Mouse (Mus musculus) hindbrain, embryonic 15.5 days (tissue): ENCODE results near the gene Rbm38. TPM values are rescaled to one million over a fixed set of nuclear protein-coding genes. Genes with fewer than 3 reads are reported as not detected.
A peak's percentile ranks its signal among the peaks of the same experiment; 100 is the strongest.

Experiments
- ATAC-seq: fragments of 200-750 bp; cut with Nextera tagmentation; 2 replicates; pipeline ENCODE4 v1.8.0; 2017; ENCODE audit warnings: low read depth, moderate number of reproducible peaks, moderate TSS enrichment; ENCODE audit not compliant: low FRiP score
- H3K27ac ChIP-seq: fragments of 300-500 bp; sonication (generic); replicated peaks from 2 replicates; pipeline ENCODE4 v1.5.1; 2015; ENCODE audit warnings: mild to moderate bottlenecking, inconsistent platforms
- H3K27me3 ChIP-seq: fragments of 300-500 bp; sonication (generic); 2 replicates; pipeline ENCODE4 v1.6.1; 2015; ENCODE audit warnings: control low read depth, inconsistent platforms
- H3K36me3 ChIP-seq: fragments of 300-500 bp; sonication (generic); 2 replicates; pipeline ENCODE4 v1.6.1; 2015; ENCODE audit warnings: control low read depth, inconsistent platforms
- H3K4me1 ChIP-seq: fragments of 300-500 bp; sonication (generic); replicated peaks from 2 replicates; pipeline ENCODE4 v1.6.1; 2015; ENCODE audit warnings: control low read depth, inconsistent platforms
- H3K4me2 ChIP-seq: fragments of 300-500 bp; sonication (generic); 2 replicates; pipeline ENCODE4 v1.6.1; 2015; ENCODE audit warnings: moderate library complexity, mild to moderate bottlenecking, inconsistent platforms
- H3K4me3 ChIP-seq: fragments of 300-500 bp; sonication (generic); 2 replicates; pipeline ENCODE4 v1.5.1; 2015; ENCODE audit warnings: mild to moderate bottlenecking, inconsistent platforms
- H3K9ac ChIP-seq: fragments of 300-500 bp; sonication (generic); 2 replicates; pipeline ENCODE4 v1.6.1; 2015; ENCODE audit warnings: inconsistent platforms
- H3K9me3 ChIP-seq: fragments of 300-500 bp; sonication (generic); 2 replicates; pipeline ENCODE4 v1.6.1; 2016; ENCODE audit warnings: control low read depth, inconsistent platforms
- WGBS: fragments of 180-500 bp; shearing (Covaris S2); methylation state at CpG from one replicate; pipeline ENCODE4 v1.1.7; 2015; 5-methylcytosine and 5-hydroxymethylcytosine counted together
- polyA plus RNA-seq: library from polyadenylated mRNA; unstranded; fragments of >200 nt; fragmentation: Nextera tagmentation; extraction: Ambion mirVana; gene quantifications from 2 replicates; pipeline ENCODE4 v1.2.1, GENCODE M21; 2015

Rbm38 gene
- polyA plus RNA-seq, 1 experiment from 2014 or later: 17.3 TPM

GRCm38 (mm10) chr2:173027824-173028495 lies 7.7 kb downstream of the Rbm38 start:
- Histone ChIP-seq H3K9ac (no peak overlapping the region), H3K4me1 (peaks cover 40% of the 10 kb centered on the region), H3K4me2 (no peak overlapping the region), H3K27ac (no peak overlapping the region), H3K36me3 (0 out of 2 replicates have a peak, but pooled peaks cover 6% of the 10 kb centered on the region), H3K27me3 (no peaks in the 10 kb centered on the region), H3K9me3 (no peaks in the 10 kb centered on the region), H3K4me3 (no peak overlapping the region)
- ATAC-seq: no peak
- 58% methylated on average over 4 of the region's 4 CpGs for WGBS

DNA sequence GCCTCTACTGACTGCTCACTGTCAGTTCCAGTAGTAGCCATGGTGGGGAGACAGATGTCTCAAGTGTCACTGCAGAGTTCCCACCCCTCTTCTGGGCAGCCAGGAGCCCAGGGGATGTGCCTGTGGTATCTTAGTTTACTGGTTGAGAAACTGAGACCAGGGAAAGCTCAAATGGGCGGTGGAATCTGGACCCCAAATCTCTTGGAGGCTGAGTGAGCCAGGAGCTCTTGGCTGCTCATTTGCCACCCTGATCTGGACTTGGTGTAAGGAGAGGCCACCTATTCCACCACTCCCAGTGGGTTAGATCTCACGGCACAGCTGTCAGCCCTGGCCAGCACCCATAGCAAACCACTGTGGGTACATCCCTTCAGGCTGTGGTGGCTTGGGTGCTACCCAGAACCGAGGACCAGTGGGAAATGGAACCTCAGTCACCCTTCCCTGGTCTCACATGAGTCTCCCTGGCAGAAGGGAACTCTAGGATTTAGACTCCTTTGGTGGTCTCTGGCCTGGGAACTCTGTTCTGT lies 8.3 kb downstream of the Rbm38 start:
- H3K36me3 ChIP-seq: 0 out of 2 replicates have a peak, but pooled peaks cover 6% of the 10 kb centered on the region
- H3K9ac ChIP-seq: no peak overlapping the region
- no peak overlapping the region for H3K27ac ChIP-seq
- WGBS: 90% methylated on average over 3 of the region's 3 CpGs
- H3K4me2 ChIP-seq: no peak overlapping the region
- ATAC-seq: no peak
- H3K4me3 ChIP-seq: no peak overlapping the region
- H3K27me3 ChIP-seq: no peaks in the 10 kb centered on the region
- peaks cover 34% of the 10 kb centered on the region for H3K4me1 ChIP-seq
- H3K9me3 ChIP-seq: no peaks in the 10 kb centered on the region

- peaks cover 6% of the 10 kb centered on the region; the same call in 1 of the 2 replicates for H3K36me3 ChIP-seq
- WGBS: 84% methylated on average over 12 of the region's 12 CpGs
These were observed 10.5 kb downstream of the Rbm38 start for GRCm38 (mm10) chr2:173030591-173031338.

DNA sequence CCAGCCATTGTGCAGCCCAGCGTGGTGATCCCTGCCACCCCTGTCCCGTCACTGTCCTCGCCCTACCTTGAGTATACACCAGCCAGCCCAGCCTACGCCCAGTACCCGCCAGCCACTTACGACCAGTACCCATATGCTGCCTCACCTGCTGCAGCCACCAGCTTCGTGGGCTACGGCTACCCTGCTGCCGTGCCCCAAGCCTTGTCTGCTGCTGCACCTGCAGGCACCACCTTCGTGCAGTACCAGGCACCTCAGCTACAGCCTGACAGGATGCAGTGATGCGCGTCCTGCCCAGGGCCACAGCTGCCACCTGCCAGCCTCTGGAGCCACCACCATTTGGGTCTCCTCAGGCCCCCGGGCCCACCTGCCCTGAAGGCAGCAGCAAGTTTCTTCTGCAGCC lies 13.2 kb downstream of the Rbm38 start:
- Histone ChIP-seq H3K4me1 (no peaks in the 10 kb centered on the region), H3K36me3 (peaks cover 6% of the 10 kb centered on the region; the same call in 1 of the 2 replicates), H3K4me2 (no peak overlapping the region), H3K9me3 (no peaks in the 10 kb centered on the region), H3K27ac (no peak overlapping the region), H3K27me3 (no peaks in the 10 kb centered on the region), H3K4me3 (no peak overlapping the region), H3K9ac (no peak overlapping the region)
- WGBS: 94% methylated on average over 13 of the region's 13 CpGs
- no peak for ATAC-seq

More at GRCm38 (mm10) chr2:173030591-173031338, 10.5 kb downstream of the Rbm38 start:
- peaks cover 13% of the 10 kb centered on the region; the same call in 1 of the 2 replicates for H3K4me1 ChIP-seq
- H3K27ac ChIP-seq: no peak overlapping the region
- no peaks in the 10 kb centered on the region for H3K9me3 ChIP-seq
- ATAC-seq: no peak
- H3K4me2 ChIP-seq: no peak overlapping the region
- H3K27me3 ChIP-seq: no peaks in the 10 kb centered on the region
- no peak overlapping the region for H3K9ac ChIP-seq
- no peak overlapping the region for H3K4me3 ChIP-seq

DNA sequence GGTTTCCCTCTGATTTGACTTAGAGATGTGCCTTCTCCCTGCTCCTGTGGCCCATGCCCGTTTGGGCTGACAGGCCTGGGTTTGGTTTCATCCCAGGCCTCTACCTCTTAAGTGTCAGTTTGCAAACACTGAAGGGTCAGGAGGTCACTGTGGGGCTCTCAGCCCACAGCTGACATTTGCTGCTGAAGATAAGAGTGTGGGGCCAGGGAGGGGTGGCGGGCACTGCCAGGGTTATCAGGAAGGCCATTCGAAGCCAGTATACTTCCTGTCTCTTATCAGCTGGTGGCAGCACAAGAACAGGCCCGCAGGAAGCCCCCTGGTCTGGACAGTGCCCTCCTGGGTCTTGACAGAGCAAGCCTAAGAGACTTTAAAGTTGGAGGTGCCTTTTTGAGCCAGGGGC lies 14.7 kb downstream of the Rbm38 start:
- no peaks in the 10 kb centered on the region for H3K27me3 ChIP-seq
- H3K36me3 ChIP-seq: peaks cover 6% of the 10 kb centered on the region; the same call in 1 of the 2 replicates
- no peak overlapping the region for H3K4me3 ChIP-seq
- 84% methylated on average over 4 of the region's 4 CpGs for WGBS
- no peak overlapping the region for H3K27ac ChIP-seq
- ATAC-seq: no peak
- no peak overlapping the region for H3K4me2 ChIP-seq
- no peak overlapping the region for H3K9ac ChIP-seq
- no peaks in the 10 kb centered on the region for H3K4me1 ChIP-seq
- H3K9me3 ChIP-seq: no peaks in the 10 kb centered on the region

GRCm38 (mm10) chr2:173035653-173036052 lies 15.4 kb downstream of the Rbm38 start:
- no peaks in the 10 kb centered on the region for H3K27me3 ChIP-seq
- 0 out of 2 replicates have a peak, but pooled peaks have one; percentile 7 for ATAC-seq
- H3K27ac ChIP-seq: no peak overlapping the region
- no peak overlapping the region for H3K4me3 ChIP-seq
- 92% methylated on average over 5 of the region's 5 CpGs for WGBS
- H3K4me1 ChIP-seq: no peaks in the 10 kb centered on the region
- H3K4me2 ChIP-seq: no peak overlapping the region
- H3K36me3 ChIP-seq: peaks cover 6% of the 10 kb centered on the region; the same call in 1 of the 2 replicates
- no peak overlapping the region for H3K9ac ChIP-seq
- no peaks in the 10 kb centered on the region for H3K9me3 ChIP-seq

- Histone ChIP-seq H3K4me3 (no peak overlapping the region), H3K27ac (no peak overlapping the region), H3K36me3 (peaks cover 6% of the 10 kb centered on the region; the same call in 1 of the 2 replicates), H3K4me1 (no peaks in the 10 kb centered on the region), H3K9ac (no peak overlapping the region), H3K9me3 (no peaks in the 10 kb centered on the region), H3K27me3 (no peaks in the 10 kb centered on the region), H3K4me2 (no peak overlapping the region)
- no peak for ATAC-seq
- WGBS: 95% methylated on average over 5 of the region's 5 CpGs
These were observed 15.8 kb downstream of the Rbm38 start for GRCm38 (mm10) chr2:173036055-173036454.

- H3K9me3 ChIP-seq: no peaks in the 10 kb centered on the region
- H3K27ac ChIP-seq: no peak overlapping the region
- peaks cover 5% of the 10 kb centered on the region; the same call in 1 of the 2 replicates for H3K36me3 ChIP-seq
- H3K27me3 ChIP-seq: no peaks in the 10 kb centered on the region
- no peak for ATAC-seq
- H3K9ac ChIP-seq: no peak overlapping the region
- no peaks in the 10 kb centered on the region for H3K4me1 ChIP-seq
- no peak overlapping the region for H3K4me3 ChIP-seq
- WGBS: 67% methylated on average over 4 of the region's 4 CpGs
- H3K4me2 ChIP-seq: no peak overlapping the region
These were observed 16.3 kb downstream of the Rbm38 start for GRCm38 (mm10) chr2:173036611-173037010.

GRCm38 (mm10) chr2:173037347-173037746 lies 17.0 kb downstream of the Rbm38 start:
- Histone ChIP-seq H3K27ac (no peak overlapping the region), H3K4me2 (no peak overlapping the region), H3K4me1 (no peaks in the 10 kb centered on the region), H3K9me3 (no peaks in the 10 kb centered on the region), H3K9ac (no peak overlapping the region), H3K36me3 (no peaks in the 10 kb centered on the region; the same call in 1 of the 2 replicates), H3K27me3 (no peaks in the 10 kb centered on the region), H3K4me3 (no peak overlapping the region)
- ATAC-seq: no peak
- 78% methylated on average over 5 of the region's 5 CpGs for WGBS

DNA sequence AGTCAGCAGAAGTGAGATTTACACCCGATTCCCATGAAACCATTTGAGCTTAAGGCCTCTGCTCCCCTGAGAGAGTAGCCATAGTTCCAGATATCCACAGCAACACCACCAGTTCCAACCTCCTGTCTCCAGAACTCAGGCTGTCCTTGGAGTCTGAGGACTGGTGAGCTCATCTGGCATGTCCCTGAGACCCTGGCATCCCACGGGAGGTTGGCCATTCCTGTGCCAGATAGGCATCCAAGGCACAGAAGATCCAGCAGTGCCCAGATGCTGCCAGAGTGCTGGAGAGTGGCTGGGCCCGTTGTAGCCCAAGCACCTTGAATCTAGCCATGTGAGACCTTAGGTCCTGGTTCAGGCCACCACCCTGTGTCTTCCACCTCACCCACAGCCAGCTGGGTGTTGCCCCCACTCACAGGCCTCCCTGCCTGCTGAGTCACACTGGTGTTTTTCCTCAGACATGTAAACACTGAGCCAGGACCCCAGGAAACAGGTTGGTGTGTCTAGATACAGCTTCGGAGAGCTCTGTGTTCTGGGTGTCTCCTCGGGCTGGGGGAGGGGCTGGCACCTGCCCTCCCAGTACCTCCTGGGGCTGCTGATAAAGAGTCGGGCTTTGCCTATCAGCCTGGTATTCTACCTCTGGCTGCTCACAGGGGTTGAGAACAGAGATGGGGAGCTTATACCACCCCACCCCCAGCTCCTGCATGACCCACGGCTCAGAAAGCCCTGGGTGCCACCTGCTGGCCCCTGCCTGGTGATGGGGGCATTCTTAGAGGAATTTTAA lies 17.7 kb downstream of the Rbm38 start:
- WGBS: 75% methylated on average over 7 of the region's 7 CpGs
- H3K4me2 ChIP-seq: no peak overlapping the region
- no peak overlapping the region for H3K9ac ChIP-seq
- no peaks in the 10 kb centered on the region; the same call in 1 of the 2 replicates for H3K36me3 ChIP-seq
- H3K27me3 ChIP-seq: no peaks in the 10 kb centered on the region
- H3K4me3 ChIP-seq: no peak overlapping the region
- H3K4me1 ChIP-seq: no peaks in the 10 kb centered on the region
- H3K9me3 ChIP-seq: no peaks in the 10 kb centered on the region
- H3K27ac ChIP-seq: no peak overlapping the region
- ATAC-seq: no peak

GRCm38 (mm10) chr2:173039041-173039440 lies 18.7 kb downstream of the Rbm38 start:
- H3K36me3 ChIP-seq: no peaks in the 10 kb centered on the region; the same call in 1 of the 2 replicates
- H3K27ac ChIP-seq: no peak overlapping the region
- H3K4me1 ChIP-seq: no peaks in the 10 kb centered on the region
- no peak overlapping the region for H3K9ac ChIP-seq
- no peak overlapping the region for H3K4me2 ChIP-seq
- H3K27me3 ChIP-seq: no peaks in the 10 kb centered on the region
- no peaks in the 10 kb centered on the region for H3K9me3 ChIP-seq
- 96% methylated on average over 4 of the region's 4 CpGs for WGBS
- no peak for ATAC-seq
- H3K4me3 ChIP-seq: no peak overlapping the region
